Mouse (Mus musculus) MEL (cell line): ENCODE data around the gene Zfp821. TPM values are rescaled to one million over a fixed set of nuclear protein-coding genes. Genes with fewer than 3 reads are reported as not detected.

Source experiments
- DNase-seq: peaks from one replicate; pipeline ENCODE4 v3.0.0; 2011; ENCODE audit warnings: low read depth, low spot score
- H3K27ac ChIP-seq: 2 replicates; pipeline ENCODE4 v1.5.1; 2012; ENCODE audit warnings: low read depth, mild to moderate bottlenecking, control low read depth, low read length, moderate library complexity; ENCODE audit not compliant: control insufficient read depth
- H3K27me3 ChIP-seq, 2 experiments: fragments of 150-350 bp in 1 of 2; sonication (generic) in 1 of 2; 2 replicates each; pipeline ENCODE4 v1.6.1; 2012; ENCODE audit warnings: low read length in 2 of 2, mild to moderate bottlenecking in 2 of 2, improper control_type of control experiment in 1 of 2, moderate library complexity in 1 of 2; ENCODE audit not compliant: insufficient read depth in 2 of 2, control insufficient read depth in 1 of 2
- H3K36me3 ChIP-seq, 2 experiments: 2 replicates each; pipeline ENCODE4 v1.6.1; 2012 to 2014; ENCODE audit warnings: low read length in 2 of 2, improper control_type of control experiment in 1 of 2, inconsistent platforms in 1 of 2, mild to moderate bottlenecking in 1 of 2; ENCODE audit not compliant: insufficient read depth in 2 of 2, control insufficient read depth in 1 of 2
- H3K4me1 ChIP-seq, 2 experiments: fragments of 150-350 bp in 1 of 2; sonication (generic) in 1 of 2; 2 replicates each; pipeline ENCODE4 v1.6.1; 2012; ENCODE audit warnings: low read length in 2 of 2, improper control_type of control experiment in 1 of 2, mild to moderate bottlenecking in 1 of 2; ENCODE audit not compliant: insufficient read depth in 2 of 2, control insufficient read depth in 1 of 2
- H3K4me3 ChIP-seq, 2 experiments: fragments of 150-350 bp in 1 of 2; sonication (generic) in 1 of 2; 2 replicates each; pipeline ENCODE4 v1.5.1; 2012; ENCODE audit warnings: low read depth in 2 of 2, low read length in 2 of 2, mild to moderate bottlenecking in 2 of 2, moderate library complexity in 2 of 2, control low read depth in 1 of 2, improper control_type of control experiment in 1 of 2; ENCODE audit not compliant: control insufficient read depth in 1 of 2, insufficient read depth in 1 of 2
- H3K79me2 ChIP-seq: 2 replicates; pipeline ENCODE4 v1.6.1; 2012; ENCODE audit warnings: mild to moderate bottlenecking, low read length, moderate library complexity; ENCODE audit not compliant: control insufficient read depth, poor library complexity, insufficient read depth
- H3K9ac ChIP-seq: 2 replicates; pipeline ENCODE4 v1.6.1; 2012; ENCODE audit warnings: low read depth, mild to moderate bottlenecking, control low read depth, low read length, moderate library complexity; ENCODE audit not compliant: control insufficient read depth, poor library complexity, severe bottlenecking
- H3K9me3 ChIP-seq: fragments of 150-350 bp; sonication (generic); replicated peaks from 2 replicates; pipeline ENCODE4 v1.6.1; 2012; ENCODE audit warnings: mild to moderate bottlenecking, low read length, improper control_type of control experiment, moderate library complexity; ENCODE audit not compliant: insufficient read depth
- CHD1 ChIP-seq: IDR thresholded peaks from 2 replicates; pipeline ENCODE4 v1.6.1; 2012; ENCODE audit warnings: low read depth, mild to moderate bottlenecking, inconsistent platforms, low read length, improper control_type of control experiment
- CTCF ChIP-seq, 3 experiments: IDR thresholded peaks in 2 of 3; conservative IDR thresholded peaks in 1 of 3; 2 replicates each; pipeline ENCODE4 v1.5.1; 2011 to 2012; ENCODE audit warnings: low read length in 3 of 3, low read depth in 2 of 3, mild to moderate bottlenecking in 2 of 3, improper control_type of control experiment in 1 of 3, inconsistent platforms in 1 of 3, mixed read lengths in 1 of 3, moderate library complexity in 1 of 3; ENCODE audit not compliant: control insufficient read depth in 1 of 3, insufficient read depth in 1 of 3, poor library complexity in 1 of 3, severe bottlenecking in 1 of 3
- ELF1 ChIP-seq: IDR thresholded peaks from 2 replicates; pipeline ENCODE4 v1.6.1; 2014; ENCODE audit warnings: low read depth, mild to moderate bottlenecking, inconsistent platforms, low read length, improper control_type of control experiment, moderate library complexity
- EP300 ChIP-seq, 2 experiments: IDR thresholded peaks; 2 replicates each; pipeline ENCODE4 v1.6.1; 2011; ENCODE audit warnings: improper control_type of control experiment in 2 of 2, low read length in 2 of 2, low read depth in 1 of 2, mild to moderate bottlenecking in 1 of 2
- ETS1 ChIP-seq: IDR thresholded peaks from 2 replicates; pipeline ENCODE4 v1.6.1; 2012; ENCODE audit warnings: low read depth, mild to moderate bottlenecking, inconsistent platforms, low read length, improper control_type of control experiment, moderate library complexity
- MAX ChIP-seq: IDR thresholded peaks from 2 replicates; pipeline ENCODE4 v1.6.1; 2011; ENCODE audit warnings: low read length, improper control_type of control experiment
- MAZ ChIP-seq: IDR thresholded peaks from 2 replicates; pipeline ENCODE4 v1.6.1; 2012; ENCODE audit warnings: low read depth, mild to moderate bottlenecking, inconsistent platforms, low read length, improper control_type of control experiment
- MEF2A ChIP-seq: IDR thresholded peaks from 2 replicates; pipeline ENCODE4 v1.6.1; 2014; ENCODE audit warnings: low read depth, mild to moderate bottlenecking, inconsistent platforms, low read length, improper control_type of control experiment; ENCODE audit not compliant: poor library complexity, insufficient replicate concordance, severe bottlenecking; ENCODE audit errors: extremely low read depth
- MXI1 ChIP-seq: IDR thresholded peaks from 2 replicates; pipeline ENCODE4 v1.6.1; 2011; ENCODE audit warnings: mild to moderate bottlenecking, low read depth, low read length, improper control_type of control experiment
- POLR2AphosphoS2 ChIP-seq: IDR thresholded peaks from 2 replicates; pipeline ENCODE4 v1.6.1; 2011; ENCODE audit warnings: low read length, improper control_type of control experiment
- RCOR1 ChIP-seq: IDR thresholded peaks from 2 replicates; pipeline ENCODE4 v1.6.1; 2012; ENCODE audit warnings: low read depth, mild to moderate bottlenecking, inconsistent platforms, low read length, improper control_type of control experiment
- UBTF ChIP-seq: IDR thresholded peaks from 2 replicates; pipeline ENCODE4 v1.6.1; 2012; ENCODE audit warnings: low read depth, mild to moderate bottlenecking, inconsistent platforms, low read length, improper control_type of control experiment, moderate library complexity, borderline replicate concordance; ENCODE audit not compliant: insufficient read depth
- USF2 ChIP-seq, 2 experiments: IDR thresholded peaks; 2 replicates each; pipeline ENCODE4 v1.6.1; 2011 to 2012; ENCODE audit warnings: improper control_type of control experiment in 2 of 2, low read length in 2 of 2, borderline replicate concordance in 1 of 2, inconsistent platforms in 1 of 2, low read depth in 1 of 2, mild to moderate bottlenecking in 1 of 2; ENCODE audit not compliant: insufficient read depth in 1 of 2
- ZC3H11A ChIP-seq: IDR thresholded peaks from 2 replicates; pipeline ENCODE4 v1.6.1; 2012; ENCODE audit warnings: low read depth, mild to moderate bottlenecking, inconsistent platforms, low read length, improper control_type of control experiment
- polyA plus RNA-seq, 2 experiments: library from polyadenylated mRNA; stranded (reverse) in 1 of 2; unstranded in 1 of 2; fragments of >175 nt in 1 of 2; fragments of >200 nt in 1 of 2; gene quantifications; 2 replicates each; pipeline versions ENCODE4 v1.2.1 to v1.2.4; 2012; ENCODE audit warnings: low replicate concordance in 2 of 2, low read depth in 1 of 2; ENCODE audit not compliant: insufficient read length in 2 of 2, insufficient read depth in 1 of 2, missing spikeins in 1 of 2
- total RNA-seq: library from RNA; depleted of rRNA; stranded (reverse); fragments of 300-350 nt; gene quantifications from 2 replicates; pipeline ENCODE4 v1.2.3, GENCODE M21; 2012

The Zfp821 gene
- total and polyA plus RNA-seq, 3 experiments = 5.2 to 10.1 TPM; not detected in 1

GRCm38 (mm10) chr8:109714961-109715360 is 9.6 kb downstream of the Zfp821 start:
- no peak overlapping the region for H3K4me3 ChIP-seq
- no peak overlapping the region for H3K27ac ChIP-seq
- no peaks in the 10 kb centered on the region for H3K27me3 ChIP-seq
- DNase-seq = peak; percentile 30
- TF ChIP-seq MEF2A (no peak), EP300 (IDR thresholded peaks at IDR 0.05; ENCODE audit: low read depth in 1 of 2, low read length in 2 of 2) (peak; percentile 55 to 62; a peak in 3 of 4 replicates), MXI1 (peak; percentile 16; the same call in 1 of the 2 replicates), UBTF (no peak)
- TF ChIP-seq, all 39 proteins: peak for 2
- peaks cover 0 to 4% of the 10 kb centered on the region in 2 experiments; a peak in 3 of 4 replicates for H3K36me3 ChIP-seq
- H3K9me3 ChIP-seq = no peaks in the 10 kb centered on the region
- H3K79me2 ChIP-seq = no peaks in the 10 kb centered on the region
- no peak overlapping the region for H3K9ac ChIP-seq
- H3K4me1 ChIP-seq = peaks cover 0 to 4% of the 10 kb centered on the region in 2 experiments; a peak in 2 of 4 replicates

- no peak for TF ChIP-seq ELF1
- no peak for TF ChIP-seq EP300 (IDR thresholded peaks at IDR 0.05; ENCODE audit: low read depth in 1 of 2, low read length in 2 of 2)
- no peak for TF ChIP-seq ZC3H11A
- no peak for TF ChIP-seq MAX
- TF ChIP-seq CHD1 = no peak
- no peak for TF ChIP-seq ETS1
- no peak for TF ChIP-seq MAZ
- no peak for TF ChIP-seq USF2 (IDR thresholded peaks at IDR 0.05; ENCODE audit: borderline replicate concordance in 1 of 2, insufficient read depth in 1 of 2, low read depth in 1 of 2, low read length in 2 of 2)
- no peak for TF ChIP-seq RCOR1
- TF ChIP-seq POLR2AphosphoS2 = no peak
- no peak for TF ChIP-seq CTCF (IDR thresholded peaks at IDR 0.05 in 2 of 3, conservative IDR thresholded peaks at IDR 0.05 in 1 of 3; ENCODE audit: control insufficient read depth in 1 of 3, insufficient read depth in 1 of 3, low read depth in 2 of 3, low read length in 3 of 3, poor library complexity in 1 of 3, severe bottlenecking in 1 of 3)
- Histone ChIP-seq H3K27me3 (no peaks in the 10 kb centered on the region), H3K79me2 (no peaks in the 10 kb centered on the region), H3K9ac (no peak overlapping the region), H3K36me3 (no peaks in the 10 kb centered on the region; a peak in 1 of 4 replicates), H3K4me3 (no peak overlapping the region), H3K27ac (no peak overlapping the region), H3K4me1 (no peaks in the 10 kb centered on the region), H3K9me3 (no peaks in the 10 kb centered on the region)
- DNase-seq = no peak
Observed at GRCm38 (mm10) chr8:109725106-109725505, 19.8 kb downstream of the Zfp821 start.
